Mouse (Mus musculus): ENCODE data around the gene Ldhal6b. TPM values are rescaled to one million over a fixed set of nuclear protein-coding genes. Genes with fewer than 3 reads are reported as not detected.

Ldhal6b gene
- total and polyA plus RNA-seq, 2 experiments from 2014 or later = 0.84 TPM; not detected in 1

GRCm38 (mm10) chr17:5421835-5422234 is 3.3 kb upstream of the Ldhal6b start:
- DNase-seq (ENCODE audit: low spot score) (no peak), ATAC-seq (no peak)
- Histone ChIP-seq H3K9me3 (ENCODE audit: low read length) (no peaks in the 10 kb centered on the region), H3K27ac (no peak overlapping the region), H3K36me3 (ENCODE audit: insufficient read depth, low read length) (no peaks in the 10 kb centered on the region; the same call in 1 of the 2 replicates), H3K27me3 (ENCODE audit: insufficient read depth, low read length) (no peaks in the 10 kb centered on the region), H3K9ac (replicated peaks; ENCODE audit: low read length) (no peak overlapping the region), H3K4me2 (ENCODE audit: low read depth, low read length) (no peak overlapping the region), H3K4me1 (ENCODE audit: insufficient read depth, low read length) (no peaks in the 10 kb centered on the region), H3K4me3 (ENCODE audit: low read length) (no peak overlapping the region)
- 60% methylated on average over 4 of the region's 4 CpGs for WGBS
- no peak for TF ChIP-seq CTCF (IDR thresholded peaks at IDR 0.05; ENCODE audit: low read depth)

- H3K9ac ChIP-seq (replicated peaks; ENCODE audit: low read length) = no peak overlapping the region
- no peaks in the 10 kb centered on the region for H3K9me3 ChIP-seq (ENCODE audit: low read length)
- no peak overlapping the region for H3K4me2 ChIP-seq (ENCODE audit: low read depth, low read length)
- H3K4me3 ChIP-seq (ENCODE audit: low read length) = no peak overlapping the region
- H3K27ac ChIP-seq = peak overlapping the region; percentile 8; the same call in 1 of the 2 replicates
- H3K36me3 ChIP-seq (ENCODE audit: insufficient read depth, low read length) = no peaks in the 10 kb centered on the region; the same call in 1 of the 2 replicates
- no peaks in the 10 kb centered on the region for H3K27me3 ChIP-seq (ENCODE audit: insufficient read depth, low read length)
- WGBS = 66% methylated on average over 6 of the region's 6 CpGs
- DNase-seq (ENCODE audit: low spot score) = no peak
- TF ChIP-seq CTCF (IDR thresholded peaks at IDR 0.05; ENCODE audit: low read depth) = no peak
- no peaks in the 10 kb centered on the region for H3K4me1 ChIP-seq (ENCODE audit: insufficient read depth, low read length)
- peak; percentile 59; the same call in 1 of the 2 replicates for ATAC-seq
Observed at GRCm38 (mm10) chr17:5419771-5420518, 1.4 kb upstream of the Ldhal6b start.

GRCm38 (mm10) chr17:5419056-5419455 is 489 bp upstream of the Ldhal6b start:
- WGBS = 86% methylated on average over 9 of the region's 9 CpGs
- no peaks in the 10 kb centered on the region; the same call in 1 of the 2 replicates for H3K36me3 ChIP-seq (ENCODE audit: insufficient read depth, low read length)
- H3K4me1 ChIP-seq (ENCODE audit: insufficient read depth, low read length) = no peaks in the 10 kb centered on the region
- H3K9me3 ChIP-seq (ENCODE audit: low read length) = no peaks in the 10 kb centered on the region
- H3K4me2 ChIP-seq (ENCODE audit: low read depth, low read length) = no peak overlapping the region
- DNase-seq (ENCODE audit: low spot score) (no peak), ATAC-seq (no peak)
- no peak overlapping the region for H3K4me3 ChIP-seq (ENCODE audit: low read length)
- TF ChIP-seq CTCF (IDR thresholded peaks at IDR 0.05; ENCODE audit: low read depth) = no peak
- no peak overlapping the region for H3K9ac ChIP-seq (replicated peaks; ENCODE audit: low read length)
- no peak overlapping the region for H3K27ac ChIP-seq
- no peaks in the 10 kb centered on the region for H3K27me3 ChIP-seq (ENCODE audit: insufficient read depth, low read length)

- H3K27ac ChIP-seq = no peak overlapping the region
- 92% methylated on average over 3 of the region's 3 CpGs for WGBS
- H3K4me2 ChIP-seq (ENCODE audit: low read depth, low read length) = no peak overlapping the region
- ATAC-seq (no peak), DNase-seq (ENCODE audit: low spot score) (no peak)
- no peaks in the 10 kb centered on the region for H3K9me3 ChIP-seq (ENCODE audit: low read length)
- H3K9ac ChIP-seq (replicated peaks; ENCODE audit: low read length) = no peak overlapping the region
- H3K4me3 ChIP-seq (ENCODE audit: low read length) = no peak overlapping the region
- no peaks in the 10 kb centered on the region for H3K4me1 ChIP-seq (ENCODE audit: insufficient read depth, low read length)
- H3K36me3 ChIP-seq (ENCODE audit: insufficient read depth, low read length) = no peaks in the 10 kb centered on the region; the same call in 1 of the 2 replicates
- no peak for TF ChIP-seq CTCF (IDR thresholded peaks at IDR 0.05; ENCODE audit: low read depth)
- no peaks in the 10 kb centered on the region for H3K27me3 ChIP-seq (ENCODE audit: insufficient read depth, low read length)
Observed at GRCm38 (mm10) chr17:5416518-5416917, 2.0 kb downstream of the Ldhal6b start.

- TF ChIP-seq CTCF (IDR thresholded peaks at IDR 0.05; ENCODE audit: low read depth) = no peak
- DNase-seq (ENCODE audit: low spot score) (no peak), ATAC-seq (no peak)
- H3K36me3 ChIP-seq (ENCODE audit: insufficient read depth, low read length) = 0 out of 2 replicates have a peak, but pooled peaks cover 5% of the 10 kb centered on the region
- 96% methylated on average over 3 of the region's 3 CpGs for WGBS
- no peak overlapping the region for H3K9ac ChIP-seq (replicated peaks; ENCODE audit: low read length)
- no peak overlapping the region for H3K4me3 ChIP-seq (ENCODE audit: low read length)
- no peaks in the 10 kb centered on the region for H3K9me3 ChIP-seq (ENCODE audit: low read length)
- H3K27ac ChIP-seq = no peak overlapping the region
- H3K27me3 ChIP-seq (ENCODE audit: insufficient read depth, low read length) = no peaks in the 10 kb centered on the region
- H3K4me1 ChIP-seq (ENCODE audit: insufficient read depth, low read length) = no peaks in the 10 kb centered on the region
- no peak overlapping the region for H3K4me2 ChIP-seq (ENCODE audit: low read depth, low read length)
Observed at GRCm38 (mm10) chr17:5414041-5414440, 4.5 kb downstream of the Ldhal6b start.

- WGBS = 91% methylated on average over 13 of the region's 13 CpGs
- ATAC-seq (no peak), DNase-seq (ENCODE audit: low spot score) (no peak)
- H3K27ac ChIP-seq = no peak overlapping the region
- H3K27me3 ChIP-seq (ENCODE audit: insufficient read depth, low read length) = no peaks in the 10 kb centered on the region
- no peaks in the 10 kb centered on the region for H3K4me1 ChIP-seq (ENCODE audit: insufficient read depth, low read length)
- no peak overlapping the region for H3K4me2 ChIP-seq (ENCODE audit: low read depth, low read length)
- no peak overlapping the region for H3K4me3 ChIP-seq (ENCODE audit: low read length)
- H3K9ac ChIP-seq (replicated peaks; ENCODE audit: low read length) = no peak overlapping the region
- no peaks in the 10 kb centered on the region for H3K9me3 ChIP-seq (ENCODE audit: low read length)
- 0 out of 2 replicates have a peak, but pooled peaks cover 5% of the 10 kb centered on the region for H3K36me3 ChIP-seq (ENCODE audit: insufficient read depth, low read length)
- no peak for TF ChIP-seq CTCF (IDR thresholded peaks at IDR 0.05; ENCODE audit: low read depth)
Observed at GRCm38 (mm10) chr17:5413350-5413749, 5.2 kb downstream of the Ldhal6b start.

GRCm38 (mm10) chr17:5412740-5413139 is 5.8 kb downstream of the Ldhal6b start:
- 92% methylated on average over 7 of the region's 7 CpGs for WGBS
- ATAC-seq (no peak), DNase-seq (ENCODE audit: low spot score) (no peak)
- Histone ChIP-seq H3K4me1 (ENCODE audit: insufficient read depth, low read length) (no peaks in the 10 kb centered on the region), H3K4me3 (ENCODE audit: low read length) (no peak overlapping the region), H3K9me3 (ENCODE audit: low read length) (no peaks in the 10 kb centered on the region), H3K27ac (no peak overlapping the region), H3K4me2 (ENCODE audit: low read depth, low read length) (no peak overlapping the region), H3K27me3 (ENCODE audit: insufficient read depth, low read length) (no peaks in the 10 kb centered on the region), H3K9ac (replicated peaks; ENCODE audit: low read length) (no peak overlapping the region), H3K36me3 (ENCODE audit: insufficient read depth, low read length) (0 out of 2 replicates have a peak, but pooled peaks cover 5% of the 10 kb centered on the region)
- TF ChIP-seq CTCF (IDR thresholded peaks at IDR 0.05; ENCODE audit: low read depth) = no peak

Measured in hindbrain, postnatal 0 days (tissue).